12 mouse cellular contexts compared by ENCODE assay signal in genomic region chr14:28635175-28635574, GRCm38 (mm10).
"Had no signal": no experiment of that assay in that cellular context is flagged by ENCODE, and none has a peak within 500 bp of the region (broad histone marks: within the 10 kb centered on the region; RNA-seq: fewer than 3 reads in every experiment).

No protein-coding gene starts in this region.

- DNase-seq: gastrocnemius, postnatal 14 days; gastrocnemius, postnatal 36 days; heart, adult 18-20 months; heart, postnatal 10 days; heart, postnatal 36 days; kidney, adult 11 months; kidney, adult 2 months; kidney, adult 9 months; kidney, postnatal 14 days; kidney, postnatal 36 days; liver; liver, embryonic 13.5 days had no signal
